Mouse (Mus musculus) neural tube, embryonic 11.5 days (tissue): ENCODE results near the gene Gpr26. TPM values are rescaled to one million over a fixed set of nuclear protein-coding genes. Genes with fewer than 3 reads are reported as not detected.

Experiments
- ATAC-seq: fragments of 200-750 bp; cut with Nextera tagmentation; 2 replicates; pipeline ENCODE4 v1.8.0; 2017; ENCODE audit warnings: moderate number of reproducible peaks, mild to moderate bottlenecking, moderate TSS enrichment, moderate library complexity; ENCODE audit not compliant: insufficient read depth, low FRiP score, low TSS enrichment
- DNase-seq: peaks from one replicate; pipeline ENCODE4 v3.0.0-alpha.2; 2015; ENCODE audit warnings: low spot score
- H3K27ac ChIP-seq: fragments of 300-500 bp; sonication (generic); 2 replicates; pipeline ENCODE4 v1.5.1; 2014; ENCODE audit warnings: low read depth, mild to moderate bottlenecking, low read length
- H3K27me3 ChIP-seq: fragments of 300-500 bp; sonication (generic); 2 replicates; pipeline ENCODE4 v1.6.1; 2014; ENCODE audit warnings: mild to moderate bottlenecking, low read length, mixed read lengths; ENCODE audit not compliant: control insufficient read depth, insufficient read depth
- H3K36me3 ChIP-seq: fragments of 300-500 bp; sonication (generic); 2 replicates; pipeline ENCODE4 v1.6.1; 2014; ENCODE audit warnings: mild to moderate bottlenecking, low read length, moderate library complexity, mixed read lengths; ENCODE audit not compliant: control insufficient read depth, insufficient read depth
- H3K4me1 ChIP-seq: fragments of 300-500 bp; sonication (generic); 2 replicates; pipeline ENCODE4 v1.6.1; 2014; ENCODE audit warnings: low read length, mixed read lengths; ENCODE audit not compliant: control insufficient read depth, insufficient read depth
- H3K4me2 ChIP-seq: fragments of 300-500 bp; sonication (generic); 2 replicates; pipeline ENCODE4 v1.6.1; 2014; ENCODE audit warnings: low read depth, mild to moderate bottlenecking, moderate library complexity
- H3K4me3 ChIP-seq: fragments of 300-500 bp; sonication (generic); 2 replicates; pipeline ENCODE4 v1.5.1; 2014; ENCODE audit warnings: low read depth, low read length
- H3K9ac ChIP-seq: fragments of 300-500 bp; sonication (generic); 2 replicates; pipeline ENCODE4 v1.6.1; 2014; ENCODE audit warnings: mild to moderate bottlenecking, low read length
- H3K9me3 ChIP-seq: fragments of 300-500 bp; sonication (generic); 2 replicates; pipeline ENCODE4 v1.6.1; 2016; ENCODE audit warnings: low read length; ENCODE audit not compliant: control insufficient read depth
- WGBS: fragments of 180-500 bp; shearing (Covaris S2); extraction: QIAGEN DNeasy Blood & Tissue Kit; methylation state at CpG from one replicate; pipeline ENCODE4 v1.1.7; 2014; 5-methylcytosine and 5-hydroxymethylcytosine counted together
- polyA plus RNA-seq: library from polyadenylated mRNA; unstranded; fragments of >200 nt; fragmentation: Nextera tagmentation; extraction: Ambion mirVana; gene quantifications from 2 replicates; pipeline ENCODE4 v1.2.1, GENCODE M21; 2014

Gene Gpr26
- 0.16 and 0.25 TPM in 2 replicates for polyA plus RNA-seq

DNA sequence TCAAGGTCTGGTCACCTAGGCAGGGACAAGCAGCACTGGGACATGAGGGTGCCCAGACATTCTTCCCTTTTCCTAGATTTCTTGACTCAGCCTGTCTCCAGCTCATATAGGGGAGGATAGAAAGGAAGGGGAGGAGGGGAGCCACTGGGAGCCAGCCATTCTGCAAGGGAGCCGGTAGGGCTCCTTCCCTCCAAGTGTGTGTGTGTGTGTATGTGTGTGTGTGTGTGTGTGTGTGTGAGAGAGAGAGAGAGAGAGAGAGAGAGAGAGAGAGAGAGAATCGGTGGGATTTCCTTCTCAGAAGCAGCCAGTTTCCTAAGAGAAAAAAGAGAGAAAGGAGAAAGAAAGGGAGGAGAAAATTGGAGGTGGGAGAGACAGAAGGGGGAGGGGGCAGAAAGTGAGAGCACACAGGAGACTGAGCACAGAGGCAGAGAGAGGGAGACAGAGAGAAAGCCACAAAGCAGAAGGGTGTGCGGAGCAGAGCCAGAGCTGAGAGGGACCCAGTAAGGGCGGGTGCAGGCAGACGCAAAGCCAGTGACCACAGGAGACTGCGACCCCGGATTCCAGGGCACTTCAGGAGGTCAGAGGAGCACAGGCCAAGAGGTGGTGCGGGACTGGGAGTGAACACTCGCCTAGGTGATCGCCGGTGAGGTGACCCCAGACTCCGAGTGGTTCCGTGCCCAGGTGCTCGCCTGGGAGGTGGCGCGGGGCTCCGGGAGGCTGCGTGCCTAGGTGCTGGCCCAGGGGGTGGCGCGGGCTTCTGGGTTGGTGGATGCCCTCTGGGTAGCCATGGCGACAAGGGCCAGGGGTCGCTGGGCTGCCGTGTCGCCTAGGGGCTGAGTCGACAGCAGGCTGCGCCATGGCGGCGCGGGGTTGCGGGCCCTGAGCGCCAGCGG is at the start of gene Gpr26:
Gpr26 (plus strand) TSS at position 438 of the 893 bp plus-strand sequence.
- 2% methylated on average over 32 of the region's 32 CpGs for WGBS
- Histone ChIP-seq H3K9ac (peak within 1 kb of the TSS; percentile 28; the same call in 1 of the 2 replicates), H3K27ac (no peak within 1 kb of the TSS), H3K4me1 (0 out of 2 replicates have a peak, but pooled peaks cover 3% of the 10 kb centered on the region), H3K36me3 (no peaks in the 10 kb centered on the region), H3K4me3 (peak within 1 kb of the TSS; percentile 30), H3K4me2 (peak within 1 kb of the TSS; percentile 60), H3K27me3 (peaks cover 39% of the 10 kb centered on the region), H3K9me3 (no peaks in the 10 kb centered on the region)
- DNase-seq (no peak), ATAC-seq (no peak)

DNA sequence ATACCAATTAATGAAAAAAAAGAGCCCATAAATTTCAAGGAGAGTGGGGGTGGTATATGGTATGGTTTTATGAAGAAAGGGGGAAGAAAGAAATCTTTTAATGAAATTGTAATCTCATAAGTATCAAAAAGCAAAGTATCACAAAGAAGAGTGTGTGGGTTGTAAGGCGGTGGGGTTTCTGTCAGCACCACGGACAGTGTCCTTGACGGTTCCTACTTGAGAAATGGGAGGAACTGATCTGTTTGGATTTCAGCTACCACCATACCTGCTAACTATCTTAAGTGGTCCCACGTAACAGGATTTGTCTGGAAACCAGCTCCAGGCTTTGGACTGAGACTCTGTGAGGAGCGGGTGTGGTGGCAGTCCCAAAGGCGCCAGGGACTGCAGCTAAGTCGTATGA is 48.9 kb upstream of the Gpr26 start:
- Histone ChIP-seq H3K9ac (no peak overlapping the region), H3K27me3 (no peaks in the 10 kb centered on the region), H3K27ac (no peak overlapping the region), H3K36me3 (no peaks in the 10 kb centered on the region), H3K4me1 (no peaks in the 10 kb centered on the region), H3K9me3 (no peaks in the 10 kb centered on the region), H3K4me2 (no peak overlapping the region), H3K4me3 (no peak overlapping the region)
- 56% methylated on average over 7 of the region's 7 CpGs for WGBS
- ATAC-seq, result no peak
- DNase-seq, result no peak

DNA sequence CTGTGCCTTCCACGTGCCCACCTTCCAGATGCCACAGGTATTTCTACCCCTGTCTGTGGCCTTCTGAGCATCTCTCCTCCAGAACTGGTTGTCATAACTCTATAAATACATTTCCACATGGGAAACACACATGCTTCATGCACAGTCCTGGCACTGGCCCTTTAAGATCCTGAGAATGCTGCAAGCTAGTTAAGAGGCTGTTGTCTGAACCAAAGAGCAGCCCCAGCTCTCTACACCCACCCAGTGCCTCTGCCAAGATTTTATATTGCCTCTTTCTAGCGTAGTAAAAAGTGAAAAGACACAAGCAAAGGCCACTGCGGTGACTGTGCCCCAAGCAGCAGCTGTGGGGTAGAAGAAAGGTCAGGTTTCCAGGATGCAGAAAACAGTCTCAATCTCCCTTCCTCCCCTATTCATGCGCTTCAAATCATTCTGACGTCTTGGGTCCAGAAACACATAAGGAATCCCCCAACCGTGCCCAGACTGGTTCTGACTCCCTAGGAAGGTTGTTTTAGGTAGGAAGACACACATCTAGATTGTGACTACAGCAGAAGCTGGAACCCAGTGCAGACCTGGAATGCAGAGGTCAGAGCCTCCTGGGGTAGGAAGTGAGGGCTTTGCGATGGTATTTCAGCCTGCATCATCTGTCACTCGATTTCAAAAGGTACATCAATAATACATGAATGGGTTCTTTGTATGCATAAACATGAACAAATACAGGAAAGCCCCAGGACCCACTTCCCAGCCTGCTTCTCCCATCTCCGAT is 38.8 kb upstream of the Gpr26 start:
- no peak overlapping the region for H3K27ac ChIP-seq
- no peak overlapping the region for H3K4me2 ChIP-seq
- WGBS, result 24% methylated on average over 9 of the region's 9 CpGs

DNA sequence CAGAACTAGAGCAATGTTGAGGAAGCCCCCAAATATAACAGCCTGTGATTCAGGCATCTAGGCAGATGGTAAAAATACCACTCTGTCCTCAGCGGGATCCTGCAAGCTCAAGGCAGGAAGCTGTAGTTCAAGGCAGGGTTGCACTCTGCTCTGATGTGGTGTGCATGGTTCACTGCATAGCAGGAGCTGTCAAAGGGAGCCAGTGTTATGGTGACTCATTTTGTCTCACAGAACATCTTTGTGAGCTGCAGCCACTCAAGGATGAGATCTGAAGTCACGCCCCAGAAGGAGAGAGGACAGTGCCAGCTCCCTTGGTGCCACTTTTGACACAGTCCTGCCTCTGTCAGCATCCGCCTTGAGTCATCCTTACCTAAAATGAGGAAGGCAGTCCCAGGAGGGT is 28.6 kb upstream of the Gpr26 start:
- 65% methylated on average over 3 of the region's 3 CpGs for WGBS
- no peak overlapping the region for H3K9ac ChIP-seq
- no peak overlapping the region for H3K4me3 ChIP-seq
- no peak for DNase-seq
- H3K27me3 ChIP-seq, result no peaks in the 10 kb centered on the region
- H3K4me2 ChIP-seq, result no peak overlapping the region
- H3K9me3 ChIP-seq, result no peaks in the 10 kb centered on the region
- H3K36me3 ChIP-seq, result no peaks in the 10 kb centered on the region
- H3K27ac ChIP-seq, result no peak overlapping the region
- no peaks in the 10 kb centered on the region for H3K4me1 ChIP-seq
- no peak for ATAC-seq

More for the DNA sequence above, 38.8 kb upstream of the Gpr26 start:
- no peak; the same call in 1 of the 2 replicates for ATAC-seq
- Histone ChIP-seq H3K27me3 (no peaks in the 10 kb centered on the region), H3K9me3 (no peaks in the 10 kb centered on the region), H3K4me3 (no peak overlapping the region), H3K4me1 (peaks cover 6% of the 10 kb centered on the region), H3K36me3 (no peaks in the 10 kb centered on the region), H3K9ac (no peak overlapping the region)
- DNase-seq, result peak; percentile 17

DNA sequence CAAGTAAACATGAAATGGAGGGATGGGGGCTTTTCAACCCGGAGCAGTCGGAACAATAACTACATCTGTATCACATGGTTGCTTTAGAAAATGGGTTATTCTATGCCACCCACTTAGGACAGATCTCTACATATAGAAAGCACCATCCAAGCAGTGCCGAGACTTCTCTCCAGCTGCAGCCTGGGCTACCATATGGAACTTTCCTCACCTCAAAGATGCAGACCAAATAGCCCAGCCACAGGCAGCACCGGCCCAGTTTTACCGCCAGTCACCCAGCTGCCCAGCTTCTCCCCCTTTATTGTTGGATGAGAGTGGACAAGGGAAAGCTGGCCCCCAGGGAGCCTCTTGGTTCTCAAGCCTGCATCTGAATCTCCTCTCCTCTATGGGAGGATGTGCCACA is 15.1 kb upstream of the Gpr26 start:
- Histone ChIP-seq H3K4me3 (no peak overlapping the region), H3K4me1 (no peaks in the 10 kb centered on the region), H3K4me2 (no peak overlapping the region), H3K27me3 (no peaks in the 10 kb centered on the region), H3K36me3 (no peaks in the 10 kb centered on the region), H3K9me3 (no peaks in the 10 kb centered on the region), H3K27ac (no peak overlapping the region), H3K9ac (no peak overlapping the region)
- ATAC-seq, result no peak
- DNase-seq, result no peak
- WGBS, result 69% methylated on average over 5 of the region's 5 CpGs

DNA sequence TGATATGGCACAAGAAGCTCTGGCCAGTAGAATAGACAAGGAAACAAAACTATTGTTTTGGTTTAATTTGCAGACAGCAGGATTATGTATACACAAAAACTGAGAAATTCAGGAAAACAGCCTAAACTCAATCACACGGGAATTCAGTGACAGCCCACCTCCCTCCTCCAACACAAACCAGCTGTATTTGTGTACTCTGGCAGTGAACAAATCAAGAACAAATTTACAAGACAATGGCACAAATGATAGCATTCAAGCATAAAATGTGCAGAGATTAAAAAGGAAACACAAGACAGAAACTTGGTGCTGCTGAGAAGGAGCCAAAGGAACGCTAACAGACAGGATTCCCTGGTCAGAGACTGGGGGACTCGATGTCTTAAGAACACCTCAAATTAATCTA is 12.9 kb upstream of the Gpr26 start:
- Histone ChIP-seq H3K9me3 (no peaks in the 10 kb centered on the region), H3K4me2 (no peak overlapping the region), H3K4me3 (no peak overlapping the region), H3K4me1 (no peaks in the 10 kb centered on the region), H3K36me3 (no peaks in the 10 kb centered on the region), H3K27me3 (no peaks in the 10 kb centered on the region), H3K27ac (no peak overlapping the region), H3K9ac (no peak overlapping the region)
- DNase-seq (no peak), ATAC-seq (no peak)
- WGBS, result 70% methylated on average over 3 of the region's 3 CpGs

DNA sequence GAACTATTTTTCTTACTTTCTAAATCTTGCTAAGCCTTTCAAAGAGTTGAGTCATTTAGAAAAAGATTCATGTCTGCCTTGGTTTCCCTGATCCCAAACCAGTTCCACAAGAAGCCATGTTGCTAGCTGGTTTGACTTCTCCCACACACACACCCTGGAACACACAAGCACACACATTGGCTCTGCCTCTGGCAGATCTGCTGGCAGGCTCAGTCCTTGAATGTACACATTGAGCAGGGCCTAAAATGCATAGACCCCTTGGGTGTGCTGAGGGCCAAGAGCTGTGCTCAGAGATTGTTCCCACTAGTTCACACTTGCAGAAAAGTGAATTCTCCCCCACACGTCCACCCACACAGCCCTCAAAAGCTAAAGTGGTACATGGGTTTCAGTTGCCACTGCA is 7.6 kb upstream of the Gpr26 start:
- H3K9me3 ChIP-seq, result no peaks in the 10 kb centered on the region
- no peak overlapping the region for H3K9ac ChIP-seq
- no peak for ATAC-seq
- no peaks in the 10 kb centered on the region for H3K36me3 ChIP-seq
- no peak for DNase-seq
- no peak overlapping the region for H3K4me2 ChIP-seq
- WGBS, result 75% methylated on average over 1 of the region's 1 CpGs
- no peak overlapping the region for H3K4me3 ChIP-seq
- H3K27ac ChIP-seq, result no peak overlapping the region
- no peaks in the 10 kb centered on the region for H3K4me1 ChIP-seq
- no peaks in the 10 kb centered on the region for H3K27me3 ChIP-seq

DNA sequence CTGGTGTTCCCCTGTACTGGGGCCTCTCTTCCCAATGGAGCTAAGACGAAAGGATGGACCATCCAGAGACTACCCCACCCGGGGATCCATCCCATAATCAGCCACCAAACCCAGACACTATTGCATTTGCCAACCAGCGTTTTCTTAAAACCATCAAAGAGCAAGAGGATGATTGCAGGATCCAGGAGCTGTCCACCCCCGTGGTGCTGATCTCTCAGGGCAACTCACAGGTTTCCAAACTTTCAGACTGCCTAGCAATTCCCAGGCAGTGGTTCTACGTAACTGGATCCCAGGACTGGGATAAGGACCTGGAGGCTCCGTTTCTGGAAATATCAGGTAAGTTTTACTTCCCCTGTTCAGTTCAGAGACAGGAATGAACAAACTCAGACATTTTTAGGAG is 5.7 kb upstream of the Gpr26 start:
- DNase-seq (peak; percentile 67), ATAC-seq (no peak)
- WGBS, result 29% methylated on average over 6 of the region's 6 CpGs
- Histone ChIP-seq H3K4me1 (no peaks in the 10 kb centered on the region), H3K9ac (no peak overlapping the region), H3K4me2 (no peak overlapping the region), H3K9me3 (no peaks in the 10 kb centered on the region), H3K36me3 (no peaks in the 10 kb centered on the region), H3K27me3 (peaks cover 8% of the 10 kb centered on the region), H3K27ac (no peak overlapping the region), H3K4me3 (no peak overlapping the region)
